Mouse (Mus musculus): Measurements from ENCODE around the gene Cdk14. TPM values are rescaled to one million over a fixed set of nuclear protein-coding genes. Genes with fewer than 3 reads are reported as not detected.

Gene Cdk14
- polyA plus RNA-seq, 1 experiment from 2014 or later: 34.3 TPM

DNA sequence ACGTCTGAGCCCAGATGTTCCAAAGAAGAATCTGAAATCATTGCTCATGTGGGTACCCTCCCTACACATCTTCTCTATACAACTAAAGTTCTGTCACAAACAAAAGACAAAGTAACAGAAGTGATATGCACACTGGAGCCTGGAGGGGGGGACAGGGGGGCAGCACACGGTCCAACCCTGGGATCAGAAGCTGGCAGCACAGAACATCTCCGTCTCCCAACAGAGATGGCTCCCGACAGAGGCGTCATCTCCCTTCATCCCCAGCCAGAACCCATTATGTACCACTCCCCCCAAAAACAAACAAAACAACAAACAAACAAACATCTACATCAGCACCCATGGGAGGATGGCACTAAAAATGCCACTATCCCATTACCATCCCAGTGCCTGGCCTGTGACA, 59.8 kb downstream of the Cdk14 start:
- H3K9me3 ChIP-seq: peaks cover 2% of the 10 kb centered on the region; the same call in 1 of the 2 replicates
- H3K4me3 ChIP-seq (replicated peaks): no peak overlapping the region
- no peak overlapping the region for H3K9ac ChIP-seq (replicated peaks)
- 83% methylated on average over 5 of the region's 5 CpGs for WGBS
- 0 out of 2 replicates have a peak, but pooled peaks cover 5% of the 10 kb centered on the region for H3K4me1 ChIP-seq (replicated peaks)
- no peak overlapping the region for H3K4me2 ChIP-seq (replicated peaks)
- ATAC-seq: no peak
- H3K27ac ChIP-seq: no peak overlapping the region
- H3K27me3 ChIP-seq: no peaks in the 10 kb centered on the region
- peaks cover 3% of the 10 kb centered on the region; the same call in 1 of the 2 replicates for H3K36me3 ChIP-seq

DNA sequence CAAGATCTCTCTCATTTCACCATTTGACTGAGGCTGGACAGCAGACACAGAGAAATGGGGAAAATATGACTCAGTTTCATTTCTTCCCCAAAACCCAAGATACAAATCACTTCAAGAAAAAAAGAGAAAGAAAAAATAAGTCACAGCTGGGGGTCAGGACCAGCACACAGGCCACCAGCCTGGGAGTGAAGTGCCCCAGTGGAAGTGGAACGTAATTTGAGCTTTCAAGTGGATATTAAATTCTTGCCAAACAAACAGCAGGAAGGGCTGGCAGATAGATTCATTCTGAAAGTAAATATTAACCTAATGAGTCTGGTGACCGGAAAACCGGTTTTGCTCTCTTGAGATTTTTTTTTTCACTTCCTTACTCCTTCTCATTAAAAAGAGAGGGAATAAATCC, 60.2 kb downstream of the Cdk14 start:
- H3K36me3 ChIP-seq: peaks cover 3% of the 10 kb centered on the region; the same call in 1 of the 2 replicates
- peaks cover 5% of the 10 kb centered on the region; the same call in 1 of the 2 replicates for H3K4me1 ChIP-seq (replicated peaks)
- 69% methylated on average over 3 of the region's 3 CpGs for WGBS
- H3K4me3 ChIP-seq (replicated peaks): no peak overlapping the region
- H3K27me3 ChIP-seq: no peaks in the 10 kb centered on the region
- no peak for ATAC-seq
- no peak overlapping the region for H3K9ac ChIP-seq (replicated peaks)
- H3K9me3 ChIP-seq: peaks cover 2% of the 10 kb centered on the region; the same call in 1 of the 2 replicates
- H3K4me2 ChIP-seq (replicated peaks): no peak overlapping the region
- no peak overlapping the region for H3K27ac ChIP-seq

DNA sequence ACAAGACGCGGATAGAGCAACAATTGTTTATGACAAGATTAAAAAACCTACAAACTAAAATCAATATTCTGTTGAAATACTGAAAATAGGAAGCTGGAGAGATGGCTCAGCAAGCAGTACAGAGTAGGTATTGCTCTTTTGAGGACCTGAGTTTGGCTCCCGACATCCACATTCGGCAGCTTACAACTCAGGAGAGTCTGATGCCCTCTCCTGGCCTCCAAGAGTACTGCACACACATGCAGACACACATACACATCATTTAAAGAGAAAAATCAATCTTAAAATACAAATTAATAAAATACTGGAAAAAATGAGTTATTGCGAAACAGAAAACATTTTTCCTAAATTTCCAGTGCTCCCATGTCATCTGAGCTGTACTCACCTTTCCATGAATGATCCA, 60.7 kb downstream of the Cdk14 start:
- H3K36me3 ChIP-seq: peaks cover 3% of the 10 kb centered on the region; the same call in 1 of the 2 replicates
- no peak overlapping the region for H3K9ac ChIP-seq (replicated peaks)
- H3K4me3 ChIP-seq (replicated peaks): no peak overlapping the region
- no peak overlapping the region for H3K4me2 ChIP-seq (replicated peaks)
- 98% methylated on average over 5 of the region's 5 CpGs for WGBS
- peaks cover 5% of the 10 kb centered on the region for H3K4me1 ChIP-seq (replicated peaks)
- no peak for ATAC-seq
- H3K27me3 ChIP-seq: no peaks in the 10 kb centered on the region
- H3K9me3 ChIP-seq: peaks cover 2% of the 10 kb centered on the region; the same call in 1 of the 2 replicates
- no peak overlapping the region for H3K27ac ChIP-seq

DNA sequence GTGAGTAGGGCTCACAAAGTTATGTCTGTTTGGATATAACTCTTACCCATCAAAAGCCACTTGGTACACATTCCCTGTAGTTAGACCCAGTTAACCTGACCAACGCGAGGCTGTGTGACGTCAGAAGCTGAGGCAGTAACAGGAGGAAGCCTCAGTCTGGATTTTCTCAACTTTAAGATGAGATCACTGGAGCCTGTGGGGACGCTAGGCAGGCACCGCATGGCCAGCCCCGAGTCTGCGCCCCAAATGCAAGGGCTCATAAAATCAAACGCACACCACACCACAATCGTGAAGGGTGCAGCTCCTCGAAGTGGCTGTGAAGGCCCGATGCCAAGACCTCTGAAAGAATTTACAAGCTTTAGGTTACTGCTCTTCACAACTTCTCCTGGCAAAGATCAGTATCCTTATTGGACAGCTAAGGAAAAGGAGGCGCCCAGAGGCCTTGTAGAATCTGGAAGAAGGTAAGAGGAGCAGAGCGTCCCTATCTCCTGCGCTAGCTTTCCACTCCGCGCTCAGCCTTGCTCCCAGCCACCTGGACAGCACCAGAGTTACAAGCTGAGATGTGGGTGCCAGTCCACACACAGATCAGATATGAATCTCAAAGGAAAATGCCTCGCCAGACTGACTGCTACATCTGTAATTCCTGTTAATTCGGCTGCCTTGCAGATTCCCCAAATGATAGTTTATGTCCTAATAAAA, 61.9 kb downstream of the Cdk14 start:
- H3K36me3 ChIP-seq: peaks cover 3% of the 10 kb centered on the region; the same call in 1 of the 2 replicates
- no peak for ATAC-seq
- 94% methylated on average over 18 of the region's 18 CpGs for WGBS
- H3K9ac ChIP-seq (replicated peaks): no peak overlapping the region
- H3K4me2 ChIP-seq (replicated peaks): no peak overlapping the region
- H3K4me1 ChIP-seq (replicated peaks): peaks cover 10% of the 10 kb centered on the region
- peaks cover 2% of the 10 kb centered on the region; the same call in 1 of the 2 replicates for H3K9me3 ChIP-seq
- H3K27ac ChIP-seq: no peak overlapping the region
- no peaks in the 10 kb centered on the region for H3K27me3 ChIP-seq
- H3K4me3 ChIP-seq (replicated peaks): no peak overlapping the region

DNA sequence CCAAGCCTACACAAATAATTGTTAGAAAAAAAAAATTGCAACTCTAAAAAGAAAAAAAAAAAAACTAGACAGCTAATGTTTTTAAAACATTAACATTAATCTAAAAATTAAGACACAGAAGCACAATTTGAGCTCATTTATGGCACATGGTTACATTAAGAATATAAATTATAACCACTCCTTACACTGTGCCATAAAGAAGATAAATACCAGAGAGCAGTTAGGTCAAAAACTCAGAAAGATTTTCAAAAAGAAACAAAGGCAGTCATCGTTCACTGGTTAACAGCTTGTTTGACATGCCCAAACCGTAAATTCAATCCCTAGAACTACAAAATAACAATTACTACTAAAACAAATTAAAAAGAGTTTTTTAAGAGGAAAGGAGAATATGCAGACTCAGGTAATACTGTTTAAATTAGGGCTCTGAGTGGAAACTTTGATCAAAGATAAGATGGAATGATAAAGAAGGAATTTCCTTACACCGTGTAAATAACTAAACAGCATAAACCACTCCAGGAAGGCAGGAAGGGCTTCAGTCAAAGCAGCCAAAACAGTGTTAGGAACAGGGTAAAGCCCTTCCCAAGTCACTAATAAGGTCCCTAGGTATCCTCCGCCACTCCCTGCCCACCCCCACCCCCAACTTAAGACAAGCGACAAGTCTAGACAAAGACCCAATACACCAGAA, 65.3 kb downstream of the Cdk14 start:
- 54% methylated on average over 5 of the region's 5 CpGs for WGBS
- H3K4me3 ChIP-seq (replicated peaks): no peak overlapping the region
- no peak overlapping the region for H3K9ac ChIP-seq (replicated peaks)

DNA sequence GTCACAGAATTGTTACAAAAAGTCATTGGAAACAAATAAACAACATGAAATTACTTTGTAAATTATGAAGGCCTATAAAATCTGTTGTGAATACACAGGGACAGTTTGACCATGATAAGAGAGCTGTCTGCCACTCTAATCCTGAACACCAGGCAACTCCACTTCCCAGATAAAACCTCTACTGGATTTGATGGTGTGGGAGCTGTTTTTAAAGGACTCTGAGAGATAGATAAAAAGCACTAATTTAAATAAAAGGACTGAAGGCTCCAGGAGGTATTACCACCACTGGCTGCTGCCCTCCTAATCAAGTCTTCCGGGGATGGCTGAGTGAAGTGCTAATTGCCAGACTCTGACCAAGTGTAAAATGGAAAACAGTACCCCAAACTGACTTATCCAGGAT, 66.2 kb downstream of the Cdk14 start:
- no peak overlapping the region for H3K4me3 ChIP-seq (replicated peaks)
- H3K4me2 ChIP-seq (replicated peaks): no peak overlapping the region
- no peaks in the 10 kb centered on the region for H3K9me3 ChIP-seq
- no peaks in the 10 kb centered on the region for H3K36me3 ChIP-seq
- no peak overlapping the region; the same call in 1 of the 2 replicates for H3K27ac ChIP-seq
- H3K27me3 ChIP-seq: no peaks in the 10 kb centered on the region
- no peak for ATAC-seq
- WGBS: 12% methylated on average over 1 of the region's 1 CpGs
- no peak overlapping the region for H3K9ac ChIP-seq (replicated peaks)
- peaks cover 5% of the 10 kb centered on the region for H3K4me1 ChIP-seq (replicated peaks)

More for the DNA sequence above, 65.3 kb downstream of the Cdk14 start:
- no peak for ATAC-seq
- Histone ChIP-seq H3K27me3 (no peaks in the 10 kb centered on the region), H3K27ac (no peak overlapping the region), H3K9me3 (no peaks in the 10 kb centered on the region), H3K36me3 (no peaks in the 10 kb centered on the region), H3K4me1 (replicated peaks) (peaks cover 5% of the 10 kb centered on the region), H3K4me2 (replicated peaks) (no peak overlapping the region)

DNA sequence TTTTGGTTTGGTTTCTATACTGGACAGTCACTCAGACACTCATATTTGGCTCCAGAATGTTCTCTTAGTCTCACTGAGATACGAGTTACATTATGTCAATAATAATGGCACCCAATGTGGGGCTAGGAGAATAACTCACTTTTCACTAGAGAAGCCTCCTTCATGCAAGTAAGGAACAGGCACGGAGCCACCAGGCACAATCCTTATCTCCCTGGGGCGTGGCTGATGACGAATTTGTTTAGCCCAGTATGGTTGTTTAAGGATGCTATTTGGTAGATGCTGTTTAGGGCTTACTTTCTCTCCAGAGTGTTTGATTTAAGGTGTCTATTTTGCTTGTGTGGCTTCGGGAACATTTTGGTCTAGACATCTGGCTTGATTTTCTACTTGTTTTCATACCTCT, 75.5 kb downstream of the Cdk14 start:
- H3K4me3 ChIP-seq (replicated peaks): no peak overlapping the region
- H3K4me1 ChIP-seq (replicated peaks): peaks cover 27% of the 10 kb centered on the region
- no peak overlapping the region for H3K4me2 ChIP-seq (replicated peaks)
- H3K9me3 ChIP-seq: no peaks in the 10 kb centered on the region
- H3K9ac ChIP-seq (replicated peaks): no peak overlapping the region
- no peaks in the 10 kb centered on the region for H3K27me3 ChIP-seq
- H3K36me3 ChIP-seq: no peaks in the 10 kb centered on the region
- no peak for ATAC-seq
- 92% methylated on average over 5 of the region's 5 CpGs for WGBS
- no peak overlapping the region for H3K27ac ChIP-seq

DNA sequence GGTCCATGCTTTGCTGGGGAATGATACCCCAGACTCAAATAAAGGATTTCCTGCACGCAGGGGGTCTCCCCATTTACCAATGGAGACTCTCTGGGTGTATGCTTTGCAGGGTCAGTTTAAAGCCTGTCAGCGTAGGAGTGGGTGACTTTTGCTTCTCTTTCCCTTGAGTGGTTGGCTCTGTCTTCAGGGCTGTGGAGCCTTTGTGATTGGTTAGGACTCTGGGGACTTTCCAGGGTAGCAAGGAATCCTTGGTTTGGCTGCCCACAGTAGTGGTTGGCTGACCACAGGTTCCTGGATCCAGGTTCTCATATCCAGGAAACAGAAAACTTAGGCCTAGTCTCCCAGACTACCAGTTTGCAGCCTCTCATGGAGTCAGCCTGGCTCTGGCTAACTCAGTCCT, 76.4 kb downstream of the Cdk14 start:
- ATAC-seq: 0 out of 2 replicates have a peak, but pooled peaks have one; percentile 7
- H3K9ac ChIP-seq (replicated peaks): no peak overlapping the region
- peak overlapping the region; percentile 86 for H3K27ac ChIP-seq

DNA sequence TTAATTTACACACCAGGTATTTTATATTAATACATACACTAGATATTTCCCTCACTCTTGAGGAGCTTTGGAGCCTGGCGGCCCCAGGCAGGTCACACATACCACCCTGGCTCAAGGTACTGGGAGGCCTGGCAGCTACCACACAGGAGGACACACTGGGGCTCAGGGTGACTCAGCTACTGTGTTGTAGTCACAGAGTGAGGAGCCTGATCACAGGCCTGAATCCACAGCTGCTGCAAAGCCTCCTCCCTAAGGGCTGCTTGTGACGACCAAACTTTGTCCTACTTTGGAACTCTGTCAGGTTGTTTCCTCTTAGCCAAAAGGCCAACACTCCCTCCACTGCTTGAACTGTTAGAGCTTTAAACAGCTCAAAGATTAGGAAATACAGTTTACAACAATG, 76.8 kb downstream of the Cdk14 start:
- Histone ChIP-seq H3K9ac (replicated peaks) (no peak overlapping the region), H3K27me3 (no peaks in the 10 kb centered on the region), H3K4me3 (replicated peaks) (no peak overlapping the region), H3K36me3 (no peaks in the 10 kb centered on the region), H3K9me3 (no peaks in the 10 kb centered on the region), H3K27ac (peak overlapping the region; percentile 86), H3K4me1 (replicated peaks) (peaks cover 27% of the 10 kb centered on the region), H3K4me2 (replicated peaks) (no peak overlapping the region)
- peak; percentile 86 for ATAC-seq
- 49% methylated on average over 2 of the region's 2 CpGs for WGBS

More for the DNA sequence above, 76.4 kb downstream of the Cdk14 start:
- no peak overlapping the region for H3K4me2 ChIP-seq (replicated peaks)
- peaks cover 27% of the 10 kb centered on the region for H3K4me1 ChIP-seq (replicated peaks)
- no peaks in the 10 kb centered on the region for H3K36me3 ChIP-seq
- no peak overlapping the region for H3K4me3 ChIP-seq (replicated peaks)
- H3K27me3 ChIP-seq: no peaks in the 10 kb centered on the region
- WGBS: 91% methylated on average over 2 of the region's 2 CpGs
- H3K9me3 ChIP-seq: no peaks in the 10 kb centered on the region

DNA sequence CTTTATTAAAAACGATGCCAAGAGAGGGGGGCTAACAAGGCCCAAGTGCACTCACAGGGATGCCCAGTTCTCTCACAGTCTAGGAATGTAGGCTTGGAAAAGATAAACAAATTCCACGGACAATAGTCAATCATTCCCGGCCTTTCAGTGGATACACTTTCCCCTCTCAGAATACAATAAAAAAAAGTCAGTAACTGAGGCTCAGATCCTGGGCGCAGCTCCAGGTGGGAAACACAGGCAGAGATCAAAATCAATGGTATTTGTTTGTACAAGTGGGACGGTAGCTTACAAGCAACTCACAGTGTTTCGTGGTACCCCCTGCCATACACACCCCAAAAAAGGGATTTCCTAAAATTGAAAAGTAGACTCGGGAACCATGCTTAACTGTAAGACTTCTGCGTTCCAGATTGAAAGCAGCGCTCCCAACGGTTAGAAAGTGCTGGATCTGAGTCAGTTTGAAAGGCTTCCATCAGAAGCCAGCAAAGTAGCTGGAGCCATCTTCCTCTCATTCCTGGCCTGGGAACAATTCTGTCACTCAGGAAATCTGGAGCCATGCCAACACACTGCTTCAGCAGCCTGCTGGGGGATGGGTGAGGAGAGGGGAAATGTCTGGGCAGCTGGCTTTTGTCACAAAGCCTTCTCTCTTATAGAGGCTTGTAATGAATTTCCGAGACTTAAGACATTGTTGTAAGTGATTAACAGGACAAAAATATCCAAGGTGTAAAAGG, 77.5 kb downstream of the Cdk14 start:
- Histone ChIP-seq H3K9me3 (no peaks in the 10 kb centered on the region), H3K27me3 (no peaks in the 10 kb centered on the region), H3K27ac (peak overlapping the region; percentile 86), H3K4me2 (replicated peaks) (peak overlapping the region; percentile 7; the same call in 1 of the 2 replicates), H3K36me3 (no peaks in the 10 kb centered on the region), H3K4me1 (replicated peaks) (peaks cover 27% of the 10 kb centered on the region), H3K4me3 (replicated peaks) (no peak overlapping the region), H3K9ac (replicated peaks) (no peak overlapping the region)
- 39% methylated on average over 11 of the region's 11 CpGs for WGBS
- ATAC-seq: peak; percentile 95

DNA sequence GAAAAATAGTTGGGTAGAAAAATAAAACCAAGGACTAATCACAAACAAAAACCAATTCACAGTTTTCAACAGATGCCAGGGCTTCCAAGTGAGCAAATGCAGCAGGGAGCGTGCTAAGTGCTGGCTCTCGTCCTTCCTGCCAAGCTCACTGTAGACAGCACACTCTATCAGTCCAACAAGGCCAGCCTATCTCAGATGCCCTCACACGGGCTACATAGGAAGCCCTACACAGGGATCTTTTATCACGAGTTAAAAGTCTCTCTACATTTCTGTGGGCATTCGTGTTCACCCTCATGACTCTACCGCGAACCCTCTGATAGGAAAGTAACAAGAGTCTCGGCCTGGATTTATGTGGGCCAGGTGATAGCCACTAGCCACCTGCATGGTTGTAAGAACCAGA, 78.5 kb downstream of the Cdk14 start:
- Histone ChIP-seq H3K27me3 (no peaks in the 10 kb centered on the region), H3K36me3 (no peaks in the 10 kb centered on the region), H3K27ac (peak overlapping the region; percentile 86; the same call in 1 of the 2 replicates), H3K4me2 (replicated peaks) (no peak overlapping the region), H3K4me1 (replicated peaks) (peaks cover 27% of the 10 kb centered on the region), H3K9ac (replicated peaks) (no peak overlapping the region), H3K4me3 (replicated peaks) (no peak overlapping the region), H3K9me3 (no peaks in the 10 kb centered on the region)
- WGBS: 89% methylated on average over 8 of the region's 8 CpGs
- ATAC-seq: no peak

DNA sequence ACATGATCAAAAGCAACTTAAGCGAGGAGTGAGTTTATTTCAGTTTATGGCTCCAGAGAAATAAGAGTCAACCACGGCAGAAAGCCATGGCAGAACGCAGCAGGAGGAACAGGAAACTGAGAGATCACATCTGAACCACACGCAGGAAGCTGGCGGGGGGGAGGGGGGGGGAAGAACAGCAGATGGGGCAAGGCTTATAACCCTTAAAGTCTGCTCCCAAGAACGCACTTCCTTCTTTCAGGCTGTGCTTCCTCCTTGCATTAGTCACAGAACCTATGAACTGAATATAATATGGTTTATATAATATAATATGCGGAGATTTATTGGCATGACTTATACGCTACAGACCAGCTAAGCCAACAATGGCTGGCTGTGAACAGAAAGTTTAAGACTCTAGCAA, 86.2 kb downstream of the Cdk14 start:
- Histone ChIP-seq H3K27ac (no peak overlapping the region), H3K4me2 (replicated peaks) (no peak overlapping the region), H3K27me3 (no peaks in the 10 kb centered on the region), H3K36me3 (no peaks in the 10 kb centered on the region), H3K9ac (replicated peaks) (no peak overlapping the region), H3K4me3 (replicated peaks) (no peak overlapping the region), H3K4me1 (replicated peaks) (0 out of 2 replicates have a peak, but pooled peaks cover 4% of the 10 kb centered on the region), H3K9me3 (no peaks in the 10 kb centered on the region)
- 97% methylated on average over 8 of the region's 8 CpGs for WGBS
- ATAC-seq: no peak
